Mouse (Mus musculus): ENCODE results near the gene Actn1. TPM values are rescaled to one million over a fixed set of nuclear protein-coding genes. Genes with fewer than 3 reads are reported as not detected.

Gene Actn1
- polyA plus RNA-seq, 1 experiment from 2014 or later: 9.7 TPM

- ATAC-seq (ENCODE audit: low FRiP score, low read depth): no peak
- Histone ChIP-seq H3K4me3 (no peak overlapping the region), H3K4me1 (replicated peaks) (peaks cover 6% of the 10 kb centered on the region; the same call in 1 of the 2 replicates), H3K27ac (replicated peaks) (no peak overlapping the region), H3K36me3 (no peaks in the 10 kb centered on the region), H3K9me3 (no peaks in the 10 kb centered on the region), H3K9ac (no peak overlapping the region), H3K4me2 (no peak overlapping the region), H3K27me3 (no peaks in the 10 kb centered on the region)
- 83% methylated on average over 8 of the region's 8 CpGs for WGBS
Observed at GRCm38 (mm10) chr12:80141011-80141410, 119.2 kb downstream of the Actn1 start.

- no peaks in the 10 kb centered on the region for H3K36me3 ChIP-seq
- H3K27me3 ChIP-seq: no peaks in the 10 kb centered on the region
- no peak overlapping the region for H3K9ac ChIP-seq
- H3K4me1 ChIP-seq (replicated peaks): 0 out of 2 replicates have a peak, but pooled peaks cover 4% of the 10 kb centered on the region
- no peak overlapping the region for H3K4me3 ChIP-seq
- H3K4me2 ChIP-seq: no peak overlapping the region
- H3K27ac ChIP-seq (replicated peaks): no peak overlapping the region
- no peak for ATAC-seq (ENCODE audit: low FRiP score, low read depth)
- no peaks in the 10 kb centered on the region for H3K9me3 ChIP-seq
- 55% methylated on average over 1 of the region's 1 CpGs for WGBS
Observed at GRCm38 (mm10) chr12:80137744-80138143, 122.4 kb downstream of the Actn1 start.

DNA sequence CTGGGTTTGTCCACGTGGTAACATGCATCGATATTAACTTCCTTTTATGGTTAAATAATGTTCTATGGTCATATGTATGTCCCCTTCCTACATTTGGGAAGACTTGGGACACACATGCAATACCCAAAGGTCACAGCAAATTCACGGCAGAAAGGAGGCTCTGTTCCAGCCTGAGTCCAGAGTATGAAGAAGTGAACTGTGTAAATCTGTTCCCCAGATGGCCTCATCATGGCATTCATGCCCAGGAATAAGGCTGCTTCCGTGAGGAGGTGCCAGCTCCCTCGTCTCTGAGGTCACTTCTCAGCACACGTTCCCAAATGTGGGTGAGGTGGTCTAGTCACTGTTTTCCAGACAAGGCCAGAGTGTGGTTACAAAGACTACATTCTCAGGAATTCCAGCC, 122.9 kb downstream of the Actn1 start:
- ATAC-seq (ENCODE audit: low FRiP score, low read depth): no peak
- no peak overlapping the region for H3K4me2 ChIP-seq
- no peaks in the 10 kb centered on the region for H3K27me3 ChIP-seq
- no peak overlapping the region for H3K4me3 ChIP-seq
- 73% methylated on average over 6 of the region's 6 CpGs for WGBS
- no peak overlapping the region for H3K27ac ChIP-seq (replicated peaks)
- H3K4me1 ChIP-seq (replicated peaks): peaks cover 4% of the 10 kb centered on the region
- H3K9ac ChIP-seq: no peak overlapping the region
- no peaks in the 10 kb centered on the region for H3K9me3 ChIP-seq
- no peaks in the 10 kb centered on the region for H3K36me3 ChIP-seq

- Histone ChIP-seq H3K36me3 (no peaks in the 10 kb centered on the region), H3K4me2 (no peak overlapping the region), H3K4me3 (no peak overlapping the region), H3K9me3 (no peaks in the 10 kb centered on the region), H3K9ac (no peak overlapping the region), H3K27ac (replicated peaks) (0 out of 2 replicates have a peak overlapping the region, but pooled peaks have one; percentile 16), H3K27me3 (no peaks in the 10 kb centered on the region), H3K4me1 (replicated peaks) (peaks cover 13% of the 10 kb centered on the region)
- no peak for ATAC-seq (ENCODE audit: low FRiP score, low read depth)
- 89% methylated on average over 12 of the region's 12 CpGs for WGBS
Observed at GRCm38 (mm10) chr12:80136264-80136930, 123.8 kb downstream of the Actn1 start.

DNA sequence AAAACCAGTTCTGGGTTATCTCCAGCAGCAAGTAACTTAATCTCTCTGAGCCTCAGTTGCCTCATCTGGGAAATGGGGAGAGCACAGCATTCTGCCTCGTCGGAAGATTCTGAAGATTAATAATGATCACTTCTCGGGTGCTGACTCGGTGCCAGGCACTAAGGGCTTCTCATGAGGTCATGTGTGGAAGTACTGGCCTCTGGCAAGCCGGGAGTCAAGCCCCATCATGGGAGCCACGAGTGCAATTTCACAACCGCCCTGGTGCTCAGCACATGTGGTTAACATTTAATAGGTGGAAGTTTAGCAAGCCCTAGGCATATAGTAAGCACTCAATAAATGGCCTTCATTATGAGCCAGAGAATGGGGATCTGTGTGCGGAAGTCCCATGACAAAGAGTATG, 125.0 kb downstream of the Actn1 start:
- Histone ChIP-seq H3K4me1 (replicated peaks) (peaks cover 24% of the 10 kb centered on the region), H3K27me3 (no peaks in the 10 kb centered on the region), H3K27ac (replicated peaks) (no peak overlapping the region), H3K4me2 (no peak overlapping the region), H3K36me3 (no peaks in the 10 kb centered on the region), H3K4me3 (no peak overlapping the region), H3K9ac (no peak overlapping the region), H3K9me3 (no peaks in the 10 kb centered on the region)
- ATAC-seq (ENCODE audit: low FRiP score, low read depth): no peak
- 88% methylated on average over 8 of the region's 8 CpGs for WGBS

- peak; percentile 35; the same call in 1 of the 2 replicates for ATAC-seq (ENCODE audit: low FRiP score, low read depth)
- Histone ChIP-seq H3K36me3 (no peaks in the 10 kb centered on the region), H3K4me1 (replicated peaks) (peaks cover 35% of the 10 kb centered on the region), H3K4me2 (peak overlapping the region; percentile 70), H3K9me3 (no peaks in the 10 kb centered on the region), H3K27ac (replicated peaks) (no peak overlapping the region), H3K9ac (no peak overlapping the region), H3K27me3 (no peaks in the 10 kb centered on the region), H3K4me3 (peak overlapping the region; percentile 68)
- 43% methylated on average over 9 of the region's 9 CpGs for WGBS
Observed at GRCm38 (mm10) chr12:80133011-80133545, 127.1 kb downstream of the Actn1 start.

GRCm38 (mm10) chr12:80132250-80133003, 127.7 kb downstream of the Actn1 start:
- Histone ChIP-seq H3K9me3 (no peaks in the 10 kb centered on the region), H3K4me3 (peak overlapping the region; percentile 68), H3K4me1 (replicated peaks) (peaks cover 35% of the 10 kb centered on the region), H3K27me3 (no peaks in the 10 kb centered on the region), H3K36me3 (no peaks in the 10 kb centered on the region), H3K27ac (replicated peaks) (peak overlapping the region; percentile 98), H3K9ac (peak overlapping the region; percentile 76), H3K4me2 (peak overlapping the region; percentile 70)
- under 1% methylated on average over 66 of the region's 66 CpGs for WGBS
- peak; percentile 89 for ATAC-seq (ENCODE audit: low FRiP score, low read depth)

- WGBS: 48% methylated on average over 17 of the region's 17 CpGs
- Histone ChIP-seq H3K27ac (replicated peaks) (peak overlapping the region; percentile 98), H3K27me3 (no peaks in the 10 kb centered on the region), H3K9ac (peak overlapping the region; percentile 76), H3K36me3 (no peaks in the 10 kb centered on the region), H3K4me3 (peak overlapping the region; percentile 68), H3K4me2 (peak overlapping the region; percentile 70), H3K4me1 (replicated peaks) (peaks cover 35% of the 10 kb centered on the region), H3K9me3 (no peaks in the 10 kb centered on the region)
- no peak for ATAC-seq (ENCODE audit: low FRiP score, low read depth)
Observed at GRCm38 (mm10) chr12:80131359-80132249, 128.6 kb downstream of the Actn1 start.

DNA sequence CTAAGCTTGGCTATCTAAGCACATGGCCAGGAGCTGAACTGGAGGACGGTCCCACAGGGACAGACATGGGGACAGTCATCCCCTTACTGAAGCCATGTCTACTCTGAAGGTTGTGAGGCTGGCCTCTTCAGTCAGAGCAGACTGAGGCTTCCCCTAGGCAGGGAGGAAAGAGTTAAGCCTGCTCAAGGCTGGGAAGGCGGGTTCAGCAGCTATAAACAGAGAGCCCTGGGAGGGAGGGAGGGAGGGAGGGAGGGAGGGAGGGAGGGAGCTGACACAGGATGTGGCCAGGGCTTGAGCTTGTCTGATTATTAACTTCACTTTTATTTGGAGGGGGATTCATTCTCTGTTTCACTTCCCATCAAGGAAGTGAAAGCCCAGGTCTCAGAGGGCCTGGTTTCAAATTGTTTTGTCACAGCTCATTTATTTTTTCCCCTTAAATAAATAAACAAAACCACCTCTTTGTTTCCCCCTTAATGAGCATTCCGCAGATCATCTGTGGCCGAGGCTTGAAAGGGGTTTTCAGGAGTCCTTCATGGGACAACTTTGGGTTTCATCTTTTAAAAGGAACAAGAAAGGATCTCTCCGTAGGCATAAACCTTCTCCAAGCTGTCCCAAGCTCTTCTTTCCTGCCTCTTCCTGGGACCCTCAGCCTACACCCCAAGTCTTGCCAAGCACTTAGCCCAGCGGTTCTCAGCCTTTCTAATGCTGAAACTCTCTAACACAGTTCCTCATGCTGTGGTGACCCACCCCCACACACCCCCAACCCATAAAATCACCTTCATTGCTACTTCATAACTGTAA, 129.4 kb downstream of the Actn1 start:
- peak overlapping the region; percentile 70 for H3K4me2 ChIP-seq
- H3K9ac ChIP-seq: peak overlapping the region; percentile 24; the same call in 1 of the 2 replicates
- ATAC-seq (ENCODE audit: low FRiP score, low read depth): peak; percentile 64; the same call in 1 of the 2 replicates
- no peak overlapping the region for H3K4me3 ChIP-seq
- 8% methylated on average over 6 of the region's 6 CpGs for WGBS
- H3K9me3 ChIP-seq: no peaks in the 10 kb centered on the region
- H3K36me3 ChIP-seq: no peaks in the 10 kb centered on the region
- no peaks in the 10 kb centered on the region for H3K27me3 ChIP-seq
- peak overlapping the region; percentile 98 for H3K27ac ChIP-seq (replicated peaks)
- H3K4me1 ChIP-seq (replicated peaks): peaks cover 32% of the 10 kb centered on the region

GRCm38 (mm10) chr12:80129531-80129930, 130.6 kb downstream of the Actn1 start:
- Histone ChIP-seq H3K9me3 (no peaks in the 10 kb centered on the region), H3K4me2 (no peak overlapping the region), H3K27me3 (no peaks in the 10 kb centered on the region), H3K4me3 (no peak overlapping the region), H3K36me3 (no peaks in the 10 kb centered on the region), H3K4me1 (replicated peaks) (peaks cover 35% of the 10 kb centered on the region), H3K27ac (replicated peaks) (peak overlapping the region; percentile 48; the same call in 1 of the 2 replicates), H3K9ac (no peak overlapping the region)
- whole genome bisulfite sequencing: 95% methylated on average over 8 of the region's 8 CpGs
- ATAC-seq (ENCODE audit: low FRiP score, low read depth): no peak

DNA sequence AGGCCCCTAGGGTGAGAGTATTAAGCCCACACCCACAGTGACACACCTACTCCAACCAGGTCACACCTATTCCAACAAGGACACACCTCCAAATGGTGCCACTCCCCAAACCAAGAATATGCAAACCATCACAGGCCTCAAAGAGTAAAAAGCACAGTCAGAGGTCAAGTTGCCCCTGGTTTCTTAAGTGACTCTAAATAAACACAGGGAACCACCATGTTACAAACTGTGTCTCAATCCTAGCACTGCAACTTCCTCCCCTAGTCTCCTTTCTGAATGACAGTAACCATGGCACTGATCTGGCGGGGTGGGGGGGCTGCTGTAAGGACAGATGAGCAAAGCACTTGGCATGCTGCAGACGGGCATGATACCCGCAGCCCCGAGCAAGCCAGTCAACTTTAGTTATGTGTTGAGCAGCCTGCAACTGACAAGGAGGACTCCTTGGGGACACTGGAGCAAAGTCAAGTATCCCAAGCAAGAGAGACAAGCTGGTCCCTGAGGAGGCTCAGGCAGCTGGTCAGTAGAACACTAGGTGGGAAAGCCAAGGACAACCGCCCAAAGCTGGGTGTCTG, 132.9 kb downstream of the Actn1 start:
- Histone ChIP-seq H3K4me1 (replicated peaks) (peaks cover 52% of the 10 kb centered on the region), H3K36me3 (no peaks in the 10 kb centered on the region), H3K27me3 (no peaks in the 10 kb centered on the region), H3K27ac (replicated peaks) (no peak overlapping the region), H3K9me3 (no peaks in the 10 kb centered on the region), H3K9ac (no peak overlapping the region), H3K4me2 (no peak overlapping the region), H3K4me3 (no peak overlapping the region)
- 72% methylated on average over 5 of the region's 5 CpGs for WGBS
- no peak for ATAC-seq (ENCODE audit: low FRiP score, low read depth)

Data from hindbrain, embryonic 15.5 days (tissue).